Mouse (Mus musculus) spleen, embryonic (tissue): ENCODE data around the gene Rsg1.

Source experiments
- CTCF ChIA-PET: fragments of 350-600 bp; sonication (Branson Sonifier 250); formaldehyde crosslinking; loops from one replicate; lab custom pipeline; 2022; lab: Charles Lee

The Rsg1 gene

DNA sequence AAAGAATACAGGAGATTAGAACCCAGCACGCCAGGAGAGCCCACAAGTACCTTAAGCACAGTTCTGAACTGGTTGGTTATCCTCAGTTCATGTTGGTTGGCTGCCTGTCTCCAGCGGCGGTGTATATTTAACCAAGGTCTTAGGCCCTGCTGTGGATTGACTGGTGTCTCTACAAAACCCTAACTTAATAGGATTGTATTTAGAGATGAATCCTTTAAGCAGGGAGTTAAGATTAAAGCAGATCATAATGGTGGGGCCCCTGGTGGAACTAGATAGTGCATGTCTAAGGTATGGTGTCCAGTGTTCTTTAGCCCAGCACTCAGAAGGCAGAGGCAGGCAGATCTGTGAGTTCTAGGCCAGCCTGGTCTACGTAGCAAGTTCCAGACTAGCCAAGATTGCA is 2.1 kb upstream of the Rsg1 start:
- CTCF ChIA-PET, result no interaction called here

DNA sequence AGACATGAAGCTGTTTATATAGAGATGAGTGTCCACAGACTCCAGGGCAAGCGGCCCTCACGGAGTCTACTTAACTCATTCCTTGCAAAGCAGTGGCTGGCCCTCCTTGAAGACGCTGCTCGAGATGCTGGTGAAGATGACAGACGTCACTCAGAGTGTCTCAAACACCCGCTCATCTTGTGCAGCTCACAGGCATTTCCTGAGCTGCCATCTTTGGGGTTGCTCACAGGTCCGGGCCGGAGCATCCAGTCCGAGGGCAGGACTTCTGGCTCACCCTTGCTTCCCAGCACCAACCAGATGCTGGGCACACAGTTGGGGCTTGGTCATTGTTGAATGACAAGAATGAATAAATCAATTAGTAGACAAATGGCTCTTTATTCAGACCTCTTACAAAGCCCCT is 864 bp upstream of the Rsg1 start:
- CTCF ChIA-PET, result no interaction called here

DNA sequence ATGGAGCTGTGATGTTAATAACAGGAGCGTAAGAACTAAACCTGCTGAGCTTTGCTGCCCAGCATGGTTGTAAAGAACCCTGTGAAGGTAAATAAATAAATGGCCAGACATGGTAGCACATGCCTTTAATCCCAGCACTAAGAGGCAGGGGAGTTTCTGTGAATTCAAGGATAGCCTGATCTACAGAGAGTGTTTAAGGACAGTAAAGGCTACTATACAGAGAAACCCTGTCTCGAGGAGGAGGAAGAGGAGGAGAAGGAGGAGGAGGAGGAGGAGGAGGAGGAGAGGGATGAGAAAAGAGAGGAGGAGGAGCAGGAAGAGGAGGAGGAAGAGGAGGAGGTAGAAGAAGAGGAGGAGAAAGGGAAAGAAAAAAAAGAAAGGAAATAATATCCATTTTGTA is 414 bp upstream of the Rsg1 start:
- CTCF ChIA-PET, result no interaction called here

DNA sequence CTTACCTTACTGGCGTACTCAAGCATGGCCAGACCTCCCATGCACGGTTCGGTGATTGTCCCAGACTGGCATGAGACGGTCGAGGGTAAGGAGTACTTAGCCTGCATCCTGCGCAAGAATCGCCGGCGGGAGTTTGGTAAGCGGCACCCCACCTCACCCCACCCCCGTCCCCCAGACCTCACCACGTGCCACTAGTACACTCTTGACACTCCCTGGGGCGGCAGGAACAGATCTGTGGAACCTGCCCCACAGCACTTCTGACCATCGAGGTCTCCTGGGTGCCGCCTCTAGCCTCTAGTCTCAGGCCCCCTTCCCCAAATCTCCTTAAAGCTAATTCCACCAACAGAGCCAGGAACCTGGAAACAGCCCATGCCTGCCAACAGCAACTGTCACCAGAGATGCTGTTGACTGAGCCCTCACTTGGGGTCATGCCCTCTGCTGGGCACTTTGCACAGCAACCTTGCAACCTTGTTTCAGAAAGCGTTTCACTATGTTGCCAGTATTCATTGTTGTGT is 638 bp downstream of the Rsg1 start:
- CTCF ChIA-PET, result interaction anchor here (0.7 kb wide), 1 partner anchor 28 kb away, joined by 3 read pairs; no protein-coding TSS in a partner anchor

DNA sequence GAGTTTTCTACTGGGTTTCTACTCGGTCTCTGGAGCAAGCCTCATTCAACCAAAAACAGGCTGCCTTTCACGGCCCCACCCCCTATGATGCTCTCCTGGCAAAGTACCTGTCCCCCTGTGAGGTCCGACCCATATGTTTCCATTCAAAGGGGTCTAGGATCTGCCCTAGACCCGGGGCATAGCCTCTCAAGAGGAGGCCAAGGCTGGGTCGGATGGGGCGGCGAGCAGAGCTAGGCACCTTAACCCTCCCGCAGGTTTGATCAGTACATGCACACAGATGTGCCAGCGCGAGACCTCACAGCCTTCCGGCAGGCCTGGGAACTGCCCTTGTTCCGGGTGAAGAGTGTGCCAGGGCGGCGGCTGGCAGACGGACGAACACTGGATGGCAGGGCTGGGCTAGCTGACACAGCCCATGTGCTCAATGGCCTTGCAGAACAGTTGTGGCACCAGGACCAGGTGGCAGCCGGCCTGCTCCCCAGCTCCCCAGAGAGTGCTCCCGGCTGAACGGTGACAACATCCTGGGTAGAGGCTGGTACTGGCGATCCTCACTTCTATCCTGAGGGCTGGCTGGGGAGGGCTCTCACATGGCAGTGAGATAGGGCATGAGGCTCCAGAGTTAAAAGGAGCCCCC is 5.9 kb downstream of the Rsg1 start:
- CTCF ChIA-PET, result no interaction called here

DNA sequence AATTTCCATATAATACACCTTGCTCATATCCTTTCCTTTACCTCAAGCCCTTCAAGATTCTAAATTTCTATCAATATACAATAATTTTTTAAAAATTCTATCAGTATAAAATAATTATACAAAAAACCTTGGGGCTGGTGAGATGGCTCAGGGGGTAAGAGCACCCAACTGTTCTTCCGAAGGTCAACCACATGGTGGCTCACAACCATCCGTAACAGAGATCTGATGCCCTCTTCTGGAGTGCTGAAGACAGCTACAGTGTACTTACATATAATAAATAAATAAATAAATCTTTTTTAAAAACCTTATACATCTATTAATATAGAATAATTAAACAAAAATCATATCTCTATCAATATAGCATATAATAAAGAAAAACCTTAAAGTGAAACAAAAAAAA is 8.1 kb downstream of the Rsg1 start:
- CTCF ChIA-PET, result no interaction called here

DNA sequence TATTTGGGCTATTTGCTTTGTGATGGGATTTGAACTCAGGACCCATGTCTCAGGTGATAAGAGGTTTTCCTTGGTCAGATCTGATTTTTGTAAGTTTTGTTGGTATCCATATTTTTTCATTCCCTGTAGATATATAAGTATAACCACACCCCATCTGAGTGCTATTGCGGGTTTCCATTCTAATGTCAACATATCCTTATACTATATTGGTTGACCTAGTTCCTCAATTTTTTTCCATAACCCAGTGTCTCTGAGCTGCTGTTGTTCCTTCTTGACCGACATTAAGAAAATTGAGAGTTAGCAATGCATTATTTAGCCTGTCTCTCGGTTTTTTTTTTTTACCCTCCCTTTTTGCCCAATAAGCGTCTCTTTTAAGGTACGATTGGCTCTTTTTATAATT is 9.0 kb downstream of the Rsg1 start:
- CTCF ChIA-PET, result no interaction called here

DNA sequence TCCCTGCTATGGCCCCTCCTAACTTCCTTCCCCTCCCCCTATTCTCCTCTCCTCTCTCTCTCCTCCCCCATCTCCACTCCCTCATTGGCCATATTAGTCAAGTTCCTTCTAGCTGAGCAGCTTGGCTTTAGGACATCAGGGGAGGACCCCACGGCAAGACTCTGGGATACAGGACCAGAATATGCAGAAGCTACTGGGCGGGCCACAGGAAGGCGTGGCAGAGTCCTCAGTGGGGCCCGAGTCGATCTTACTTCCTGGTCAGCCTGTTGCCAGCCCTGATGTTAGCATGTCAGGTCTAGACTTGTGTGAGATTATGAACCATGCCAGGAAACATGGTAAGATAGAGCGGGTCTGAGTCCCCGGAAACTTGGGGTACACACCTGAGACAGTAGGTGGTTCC is 14.9 kb downstream of the Rsg1 start:
- CTCF ChIA-PET, result interaction anchor here (0.6 kb wide), 1 partner anchor 778 kb away, joined by 3 read pairs; no protein-coding TSS in a partner anchor

DNA sequence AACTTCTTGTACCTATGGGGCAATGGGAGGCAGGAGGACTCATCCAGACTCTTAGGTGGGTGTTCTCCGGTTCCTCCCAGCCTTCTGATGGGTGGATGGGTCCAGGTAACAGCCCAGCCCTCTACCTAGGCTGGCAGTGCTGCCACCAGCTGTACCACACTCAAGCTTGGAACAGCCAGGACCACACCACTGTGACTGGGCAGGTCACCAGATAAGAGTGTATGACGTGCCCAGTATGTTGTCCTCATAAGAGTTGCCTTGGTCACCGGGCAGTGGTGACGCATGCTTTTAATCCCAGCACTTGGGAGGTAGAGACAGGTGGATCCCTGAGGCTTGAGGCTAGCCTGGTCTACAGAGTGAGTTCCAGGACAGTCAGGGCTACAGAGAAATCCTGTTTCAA is 19.4 kb downstream of the Rsg1 start:
- CTCF ChIA-PET, result no interaction called here

DNA sequence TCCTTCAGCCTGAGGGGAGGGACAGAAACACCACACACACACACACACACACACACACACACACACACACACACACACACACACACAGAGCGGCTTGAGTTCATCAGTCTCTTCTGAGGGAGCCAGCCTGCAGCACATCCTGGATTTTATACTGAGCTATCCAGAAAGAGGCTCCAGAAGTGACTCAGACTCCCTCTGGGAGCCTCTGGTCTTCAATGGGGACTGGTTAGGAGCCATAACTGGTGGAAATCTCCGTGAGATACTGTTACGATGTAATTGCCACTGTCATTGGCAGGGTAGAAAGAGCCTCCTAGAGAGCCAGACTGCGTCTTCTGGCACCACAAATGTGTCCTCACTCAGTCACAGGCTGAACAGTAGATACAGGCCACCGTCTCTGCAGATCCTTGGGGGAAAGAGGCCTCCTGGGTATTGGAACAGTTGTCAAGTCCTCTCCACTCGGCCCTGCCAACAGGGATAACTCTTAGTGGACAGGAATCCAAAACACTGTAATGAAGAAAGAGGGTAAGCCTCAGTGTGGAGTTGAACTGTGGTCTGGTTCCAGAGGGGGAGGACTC is 21.9 kb downstream of the Rsg1 start:
- CTCF ChIA-PET, result no interaction called here

DNA sequence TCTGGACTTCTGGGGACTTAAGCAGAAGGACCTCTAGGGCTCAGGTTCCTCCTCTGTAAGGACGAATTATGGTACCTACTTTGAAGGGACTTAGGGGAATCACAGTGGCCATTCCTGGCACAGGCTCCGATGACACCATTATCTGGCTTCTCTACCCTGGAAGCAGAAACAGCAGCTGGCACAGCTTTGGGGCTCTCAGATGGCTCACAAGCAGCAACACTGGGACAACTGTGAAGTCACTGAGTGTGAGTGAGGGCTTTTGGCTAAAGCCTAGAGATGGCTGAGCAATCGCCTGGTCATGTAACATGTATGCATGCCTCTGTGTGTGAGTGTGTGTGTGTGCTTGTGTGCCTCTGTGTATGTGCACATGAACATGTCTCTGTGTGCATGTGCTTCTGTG is 23.1 kb downstream of the Rsg1 start:
- CTCF ChIA-PET, result interaction anchor here (0.6 kb wide), 1 partner anchor 394 kb away, joined by 3 read pairs; no protein-coding TSS in a partner anchor

DNA sequence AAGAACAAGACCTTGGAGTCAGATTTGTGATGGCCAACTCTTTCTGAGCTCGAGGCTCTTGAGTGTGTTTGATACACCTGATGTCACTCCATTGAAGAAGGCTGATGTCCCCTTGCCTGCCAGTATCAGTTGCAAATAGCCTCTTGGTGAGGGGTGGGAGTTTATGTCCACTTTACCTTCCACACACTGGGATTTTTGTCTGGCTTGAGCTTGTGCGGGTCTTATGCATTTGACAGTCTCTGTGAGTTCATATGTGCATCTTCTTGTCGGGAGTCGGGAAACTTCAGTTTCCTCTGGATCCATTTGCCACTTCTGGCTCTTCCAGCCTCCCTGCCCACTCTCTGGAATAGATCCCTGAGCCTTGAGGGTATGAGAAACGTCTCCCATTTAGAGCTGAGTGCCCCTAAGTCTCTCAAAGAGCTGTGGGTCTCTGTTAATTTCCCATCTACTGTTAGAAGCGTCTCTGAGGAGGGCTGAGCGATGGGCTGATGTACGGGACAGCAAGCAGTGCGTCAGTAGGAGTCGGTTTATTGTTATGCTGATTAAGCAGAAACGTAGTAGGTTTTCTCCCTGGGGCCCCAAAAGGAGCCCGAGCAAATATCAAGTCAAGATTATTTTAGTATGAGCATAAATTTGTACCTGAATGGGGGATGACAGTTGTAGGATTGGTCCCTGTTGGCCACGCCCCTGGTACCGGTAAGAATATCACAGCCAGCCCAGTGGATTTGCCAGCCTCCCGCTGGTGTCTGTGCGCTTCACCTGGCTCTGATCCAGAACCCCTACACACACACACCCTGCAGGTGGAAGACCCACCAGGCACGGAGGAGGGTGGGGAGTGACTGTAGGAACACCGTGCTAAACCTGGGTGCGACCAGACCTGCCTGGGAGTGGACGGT is 25.0 kb downstream of the Rsg1 start:
- CTCF ChIA-PET, result no interaction called here

DNA sequence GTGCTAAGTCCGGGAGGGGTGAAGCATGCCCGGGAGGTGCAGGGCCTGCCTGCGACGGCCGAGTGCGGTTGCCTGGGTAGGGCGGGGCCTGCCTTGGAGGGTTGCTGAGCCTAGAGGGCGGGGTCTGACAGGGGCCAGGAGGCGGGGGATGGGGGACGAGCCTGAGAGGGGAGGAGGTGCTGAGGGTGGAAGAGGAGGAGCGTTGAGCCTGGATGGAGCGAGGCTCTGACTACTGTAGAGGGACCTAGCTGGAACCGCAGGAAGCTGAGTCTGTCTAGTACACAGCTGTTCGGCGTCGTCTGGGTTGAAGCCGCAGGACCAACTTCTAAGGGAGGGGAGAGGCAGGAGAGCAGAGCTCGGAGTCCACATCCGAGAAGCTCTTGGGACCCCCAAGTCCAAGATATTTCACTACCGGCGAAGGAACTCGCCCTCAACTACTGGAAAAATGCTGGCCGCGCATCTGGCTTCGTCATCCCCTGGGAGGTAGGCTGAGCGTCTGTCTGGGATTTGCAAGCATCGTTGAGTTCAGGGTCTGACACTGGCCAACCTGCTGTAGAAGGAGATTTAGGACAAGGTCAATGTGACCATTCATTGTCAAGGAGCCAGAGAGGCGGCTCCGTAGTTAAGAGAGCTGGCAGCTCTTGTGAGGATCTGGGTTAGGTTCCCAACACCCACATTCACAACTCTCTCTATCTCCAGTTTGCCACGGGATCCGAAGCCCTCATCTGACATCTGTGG is 25.8 kb downstream of the Rsg1 start, which contains the start of gene Arhgef19:
Arhgef19 (plus strand) TSS at position 112 of the 738 bp plus-strand sequence.
- CTCF ChIA-PET, result no interaction called here

DNA sequence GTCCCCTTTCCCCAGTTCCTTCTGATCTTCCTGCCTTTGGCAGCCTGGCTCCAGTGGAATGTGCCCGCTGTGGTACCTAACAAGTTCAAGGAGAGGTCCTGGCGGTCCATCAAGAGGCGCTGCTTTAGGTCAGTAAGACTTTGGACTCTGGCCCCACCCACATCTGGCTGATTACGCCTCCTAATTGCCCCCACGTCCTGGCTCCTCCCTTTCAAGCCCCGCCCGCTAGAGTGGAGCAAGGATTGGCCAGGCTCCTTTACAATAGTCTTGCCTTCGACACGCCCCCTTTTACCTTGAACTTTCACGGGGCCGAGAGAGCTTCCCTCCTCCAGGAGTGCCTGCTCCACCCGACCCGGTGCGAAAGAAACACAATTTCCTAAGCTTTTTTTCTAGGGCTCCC is 26.9 kb downstream of the Rsg1 start:
- CTCF ChIA-PET, result no interaction called here

DNA sequence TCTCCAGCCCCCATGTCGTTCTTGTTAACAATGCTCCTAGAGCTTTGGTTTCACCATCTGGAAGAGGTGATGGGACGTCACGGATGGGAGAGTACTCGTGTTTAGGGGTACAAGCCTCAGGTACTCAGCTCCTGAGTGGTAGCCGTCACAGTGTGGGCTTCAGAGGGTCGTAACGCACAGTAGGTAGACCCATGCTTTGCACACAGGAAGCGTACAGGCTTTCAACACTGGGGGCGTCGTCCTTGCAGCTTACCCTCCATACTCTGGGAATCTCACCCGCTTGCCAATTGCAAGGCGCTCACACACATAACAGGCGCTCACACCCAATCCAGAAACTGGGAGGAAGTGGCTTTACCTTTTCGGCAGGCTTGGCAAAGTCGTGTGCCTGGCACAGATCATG is 28.1 kb downstream of the Rsg1 start:
- CTCF ChIA-PET, result no interaction called here

DNA sequence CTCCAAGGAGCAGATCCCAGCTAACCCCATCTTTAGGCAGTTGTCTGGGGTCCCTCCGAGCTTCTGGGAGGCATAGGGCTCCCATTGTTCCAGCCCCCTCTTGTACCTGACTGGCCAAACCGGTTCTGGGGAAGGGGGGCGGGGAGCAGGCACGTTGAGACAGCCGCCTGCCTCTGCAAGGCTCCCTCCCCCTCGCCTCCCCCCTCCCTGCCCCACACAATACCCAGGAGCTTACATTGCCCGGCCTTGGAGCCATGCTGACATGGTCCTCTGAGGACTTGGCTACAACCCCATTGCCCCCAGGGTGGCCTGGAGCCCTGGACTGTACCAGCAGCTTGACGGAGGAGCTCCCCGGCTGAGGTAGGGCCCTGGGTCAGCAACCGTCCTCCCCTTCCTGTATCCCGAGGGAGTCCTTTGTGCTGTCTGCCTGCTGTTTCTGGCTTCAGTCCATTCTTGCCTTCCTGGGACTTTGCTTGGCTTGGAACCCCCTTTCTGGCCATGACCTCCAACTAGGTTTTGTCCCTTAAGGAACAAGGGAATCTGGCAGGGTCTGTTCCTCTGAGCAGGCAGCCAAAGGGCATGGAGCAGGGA is 29.0 kb downstream of the Rsg1 start:
- CTCF ChIA-PET, result interaction anchor here (0.6 kb wide), 1 partner anchor 455 kb away, joined by 10 read pairs; no protein-coding TSS in a partner anchor

DNA sequence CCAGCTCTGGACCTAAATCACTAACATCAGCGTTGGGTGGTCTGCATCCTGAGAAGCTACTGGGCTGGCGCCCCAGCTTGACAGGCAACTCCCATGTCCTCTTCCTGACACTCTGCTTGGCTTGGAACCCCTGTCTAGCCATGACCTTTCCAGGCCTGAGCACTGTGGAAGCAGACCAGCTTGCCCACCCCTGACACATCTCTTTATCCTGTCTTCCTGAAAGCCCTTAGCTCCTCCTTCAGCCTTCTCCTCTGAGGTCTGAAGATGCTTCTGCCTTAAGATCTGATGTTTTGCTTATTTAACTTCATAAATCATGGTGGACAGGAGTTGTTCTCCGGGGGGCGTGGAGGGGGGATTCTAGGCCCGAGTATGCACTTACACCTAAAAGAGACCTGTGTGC is 29.9 kb downstream of the Rsg1 start:
- CTCF ChIA-PET, result interaction anchor here (0.5 kb wide), 1 partner anchor 26 kb away, joined by 3 read pairs; no protein-coding TSS in a partner anchor

DNA sequence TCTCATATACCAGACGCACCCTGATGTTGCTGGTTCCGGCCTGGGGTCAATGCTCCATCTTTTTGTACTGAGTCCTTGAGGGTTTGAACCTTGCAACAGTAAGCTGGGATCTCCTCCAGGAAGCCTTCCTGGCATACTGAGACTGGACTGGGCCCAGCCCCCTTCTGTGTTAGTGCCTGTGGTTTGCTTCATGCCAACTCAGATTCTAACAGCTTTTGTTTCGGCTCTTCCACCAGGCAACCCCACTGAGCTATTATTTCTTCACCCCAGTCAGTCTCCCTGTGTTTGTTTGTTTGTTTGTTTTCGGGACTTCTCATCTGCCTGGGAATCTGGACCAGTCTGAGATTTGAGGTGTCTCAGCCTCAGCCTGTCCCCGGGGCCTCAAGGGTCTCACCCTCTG is 30.6 kb downstream of the Rsg1 start:
- CTCF ChIA-PET, result interaction anchor here (0.5 kb wide), 1 partner anchor 25 kb away, joined by 3 read pairs; no protein-coding TSS in a partner anchor

DNA sequence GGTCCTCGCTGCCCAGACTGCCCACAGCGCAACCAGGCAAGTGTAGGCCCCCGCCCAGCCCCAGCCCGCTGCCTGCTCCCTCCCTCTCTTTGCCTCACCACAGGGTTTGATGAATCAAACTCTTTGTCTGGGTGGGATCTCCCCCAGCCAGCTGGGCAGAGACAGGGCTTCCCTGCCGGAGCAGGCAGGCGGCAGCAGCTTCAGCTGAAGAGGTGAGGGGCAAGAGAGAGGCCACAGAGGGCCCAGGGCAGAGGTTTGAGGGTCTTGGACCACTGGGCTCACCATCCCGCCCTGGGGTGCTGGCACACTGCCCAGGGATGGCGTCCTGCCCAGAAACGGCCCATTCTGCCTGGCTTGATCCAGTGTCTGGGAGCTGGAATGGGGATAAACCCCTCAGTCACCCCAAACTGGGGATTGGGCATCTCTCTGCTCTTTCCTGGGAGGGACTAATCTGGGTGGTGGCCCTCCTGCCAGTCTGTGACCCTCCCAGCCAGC is 31.2 kb downstream of the Rsg1 start:
- CTCF ChIA-PET, result no interaction called here

DNA sequence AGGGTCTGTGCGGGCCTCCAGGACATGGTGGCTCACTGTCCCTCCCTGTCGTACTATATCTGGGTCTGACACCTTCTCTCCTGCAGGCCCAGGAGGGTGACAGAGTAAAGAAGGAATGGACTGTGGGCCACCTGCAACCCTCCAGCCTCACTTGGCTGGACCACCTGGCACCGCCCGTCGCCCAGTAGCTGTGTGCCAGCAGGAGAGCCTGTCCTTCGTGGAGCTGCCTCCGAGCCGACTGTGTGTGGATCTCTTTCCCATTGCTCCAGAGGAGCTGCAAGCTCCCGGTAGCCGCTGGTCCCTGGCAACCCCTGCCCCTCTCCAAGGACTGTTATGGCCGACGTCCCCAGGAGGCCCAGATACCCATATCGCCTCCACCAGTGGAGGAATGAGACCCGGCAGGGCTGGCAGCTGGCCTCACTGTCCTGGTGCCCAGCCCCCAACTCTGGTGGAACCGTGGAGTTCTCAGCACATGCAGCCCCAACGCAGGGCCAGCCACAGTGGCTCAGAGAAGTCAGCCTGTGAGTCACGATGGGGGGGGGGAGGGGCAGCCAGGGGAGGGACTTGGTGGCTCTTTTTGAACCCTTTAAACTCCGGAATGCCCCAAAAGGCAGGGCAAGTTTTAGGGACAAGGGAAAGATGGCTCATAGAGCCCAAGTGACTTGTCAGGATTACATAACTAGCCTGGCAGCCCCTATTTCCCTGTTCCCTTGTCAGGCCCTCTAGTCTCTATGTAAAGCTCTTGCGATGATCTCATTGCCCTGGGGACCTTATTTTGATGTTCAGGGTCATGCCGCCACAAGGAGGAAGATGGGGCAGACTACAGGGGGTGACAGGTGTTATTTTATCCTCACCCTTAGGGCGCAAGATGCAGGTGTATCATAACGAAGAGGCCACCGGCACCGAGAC is 32.6 kb downstream of the Rsg1 start:
- CTCF ChIA-PET, result no interaction called here
